8 mouse cellular contexts compared by ENCODE assay signal in the genomic region with DNA sequence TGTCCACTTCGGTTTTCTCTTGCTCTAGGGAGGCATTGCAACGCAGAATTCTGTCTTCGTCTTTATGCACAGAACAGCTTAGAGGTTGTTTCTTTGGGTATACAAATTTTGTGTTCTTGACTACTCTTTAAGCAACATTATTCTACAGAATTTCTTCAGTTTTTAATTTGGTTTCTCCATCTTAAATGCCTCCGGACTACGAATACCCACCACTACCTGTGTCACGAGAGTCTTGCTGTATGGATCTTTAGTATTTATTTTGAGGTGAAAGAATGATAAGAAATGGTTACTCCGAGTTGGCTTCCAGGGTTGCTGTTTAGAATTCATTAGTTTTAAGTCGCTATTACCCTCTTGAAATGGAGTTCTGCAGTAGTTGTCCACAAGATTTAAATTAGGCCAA. TPM values are rescaled to one million over a fixed set of nuclear protein-coding genes. Genes with fewer than 3 reads are reported as not detected.
A peak's percentile ranks its signal among the peaks of the same experiment; 100 is the strongest.
DNase-seq lines count a peak whose midpoint lies in the region; ATAC-seq and TF ChIP-seq lines count a peak whose summit lies in the region.

No protein-coding gene starts in this region.

- TF ChIP-seq CTCF in CH12.LX (conservative IDR thresholded peaks at IDR 0.05 in 1 of 2, IDR thresholded peaks at IDR 0.05 in 1 of 2; ENCODE audit: low read depth in 2 of 2, low read length in 2 of 2) = no peak
- no peak for TF ChIP-seq CTCF in liver, postnatal 0 days (IDR thresholded peaks at IDR 0.05; ENCODE audit: low read depth)
- TF ChIP-seq CTCF in lung, postnatal 0 days (IDR thresholded peaks at IDR 0.05) = no peak

- dilution Hi-C loops in CH12.LX (cut with MboI; ENCODE audit: extremely low pct_ligation_motif_present, extremely low pct_unique_long_range_greater_than_20kb, low sequenced_read_pairs) = no loop called here

- H3K9me3 ChIP-seq in heart, embryonic 10.5 days = no peaks in the 10 kb centered on the region
- H3K9me3 ChIP-seq in CH12.LX (replicated peaks; ENCODE audit: low read length) = no peaks in the 10 kb centered on the region
- H3K9me3 ChIP-seq in forebrain, embryonic 16.5 days (ENCODE audit: control insufficient read depth, low read length) = no peaks in the 10 kb centered on the region
- no peaks in the 10 kb centered on the region for H3K9me3 ChIP-seq in liver, postnatal 0 days (ENCODE audit: low read length)
- H3K9me3 ChIP-seq in lung, postnatal 0 days (ENCODE audit: low read length) = no peaks in the 10 kb centered on the region

- no peaks in the 10 kb centered on the region; the same call in 1 of the 2 replicates for H3K79me2 ChIP-seq in CH12.LX (replicated peaks; ENCODE audit: control insufficient read depth, extremely low read depth, insufficient read depth, poor library complexity, severe bottlenecking)

- no peaks in the 10 kb centered on the region for H3K27me3 ChIP-seq in heart, embryonic 10.5 days (ENCODE audit: insufficient read depth, poor library complexity, severe bottlenecking)
- H3K27me3 ChIP-seq in CH12.LX (replicated peaks) = no peaks in the 10 kb centered on the region
- no peaks in the 10 kb centered on the region for H3K27me3 ChIP-seq in forebrain, embryonic 16.5 days (replicated peaks; ENCODE audit: control insufficient read depth, insufficient read depth, low read length)
- H3K27me3 ChIP-seq in liver, postnatal 0 days (ENCODE audit: insufficient read depth, low read length) = no peaks in the 10 kb centered on the region
- no peaks in the 10 kb centered on the region for H3K27me3 ChIP-seq in lung, postnatal 0 days (replicated peaks; ENCODE audit: insufficient read depth, low read length)

- H3K9ac ChIP-seq in CH12.LX (ENCODE audit: insufficient read depth, low read depth) = peak overlapping the region; percentile 69; the same call in 1 of the 2 replicates
- H3K9ac ChIP-seq in forebrain, embryonic 16.5 days (replicated peaks; ENCODE audit: low read depth, low read length) = no peak overlapping the region
- no peak overlapping the region for H3K9ac ChIP-seq in liver, postnatal 0 days (replicated peaks)
- no peak overlapping the region for H3K9ac ChIP-seq in lung, postnatal 0 days (replicated peaks; ENCODE audit: low read depth)

- H3K4me2 ChIP-seq in CH12.LX (ENCODE audit: insufficient read depth, low read depth, poor library complexity, severe bottlenecking) = peak overlapping the region; percentile 97
- peak overlapping the region; percentile 70 for H3K4me2 ChIP-seq in forebrain, embryonic 16.5 days (ENCODE audit: low read length)
- H3K4me2 ChIP-seq in liver, postnatal 0 days (ENCODE audit: low read depth, low read length) = peak overlapping the region; percentile 92; the same call in 1 of the 2 replicates
- H3K4me2 ChIP-seq in lung, postnatal 0 days (replicated peaks; ENCODE audit: low read depth, low read length) = no peak overlapping the region; the same call in 1 of the 2 replicates

- WGBS in heart, embryonic 10.5 days = 52% methylated on average over 8 of the region's 8 CpGs
- 44% methylated on average over 8 of the region's 8 CpGs for WGBS in forebrain, embryonic 16.5 days
- WGBS in liver, postnatal 0 days (ENCODE audit: insufficient replicate concordance) = 67% methylated on average over 8 of the region's 8 CpGs
- WGBS in lung, postnatal 0 days = 59% methylated on average over 8 of the region's 8 CpGs

- no peaks in the 10 kb centered on the region for H3K36me3 ChIP-seq in heart, embryonic 10.5 days
- peaks cover 3 to 10% of the 10 kb centered on the region in 2 experiments for H3K36me3 ChIP-seq in CH12.LX (replicated peaks in 1 of 2; ENCODE audit: control insufficient read depth in 1 of 2, insufficient read depth in 1 of 2, low read length in 1 of 2)
- H3K36me3 ChIP-seq in forebrain, embryonic 16.5 days (ENCODE audit: control insufficient read depth, insufficient read depth) = no peaks in the 10 kb centered on the region
- H3K36me3 ChIP-seq in liver, postnatal 0 days (replicated peaks; ENCODE audit: insufficient read depth, low read length) = no peaks in the 10 kb centered on the region
- H3K36me3 ChIP-seq in lung, postnatal 0 days (ENCODE audit: insufficient read depth, low read length) = no peaks in the 10 kb centered on the region

- H3K27ac ChIP-seq in heart, embryonic 10.5 days = no peak overlapping the region
- H3K27ac ChIP-seq in CH12.LX (ENCODE audit: insufficient read depth, low read depth) = no peak overlapping the region
- no peak overlapping the region for H3K27ac ChIP-seq in forebrain, embryonic 16.5 days (ENCODE audit: low read length)
- H3K27ac ChIP-seq in liver, postnatal 0 days (ENCODE audit: low read depth) = no peak overlapping the region
- no peak overlapping the region for H3K27ac ChIP-seq in lung, postnatal 0 days (ENCODE audit: low read length)

- TF ChIP-seq POLR2A in CH12.LX (IDR thresholded peaks at IDR 0.05; ENCODE audit: low read depth, low read length) = no peak

- in situ Hi-C loops in CH12.LX (cut with MboI; ENCODE audit: low pct_ligation_motif_present, low pct_unique_long_range_greater_than_20kb, low sequenced_read_pairs) = loop anchor here (5.0 kb wide), 1 partner anchor 77 kb away; no protein-coding TSS in a partner anchor

- no peak for DNase-seq in heart, embryonic 10.5 days (ENCODE audit: low spot score)
- no peak for DNase-seq in heart, adult 18-20 months
- DNase-seq in CH12.LX (ENCODE audit: extremely low read depth) = no peak
- no peak for DNase-seq in liver, postnatal 0 days
- no peak for DNase-seq in retina, embryonic 14.5 days (ENCODE audit: low spot score)
- DNase-seq in left cerebral cortex, adult 11 months (ENCODE audit: low spot score) = no peak
- no peak for DNase-seq in lung, postnatal 0 days (ENCODE audit: low spot score)

- no peak for TF ChIP-seq EP300 in CH12.LX (IDR thresholded peaks at IDR 0.05; ENCODE audit: low read length)
- TF ChIP-seq EP300 in liver, postnatal 0 days (IDR thresholded peaks at IDR 0.05; ENCODE audit: low read depth) = no peak
- TF ChIP-seq EP300 in lung, postnatal 0 days (IDR thresholded peaks at IDR 0.05) = no peak

- H3K4me3 ChIP-seq in heart, embryonic 10.5 days = peak overlapping the region; percentile 79
- peak overlapping the region in 2 of 3 experiments; percentile 85 to 92 for H3K4me3 ChIP-seq in CH12.LX (replicated peaks in 1 of 3; ENCODE audit: low read depth in 2 of 3, low read length in 2 of 3, poor library complexity in 1 of 3)
- peak overlapping the region; percentile 94 for H3K4me3 ChIP-seq in forebrain, embryonic 16.5 days (replicated peaks; ENCODE audit: low read length)
- H3K4me3 ChIP-seq in liver, postnatal 0 days (ENCODE audit: low read depth, low read length) = peak overlapping the region; percentile 83; the same call in 1 of the 2 replicates
- no peak overlapping the region; the same call in 1 of the 2 replicates for H3K4me3 ChIP-seq in lung, postnatal 0 days (ENCODE audit: low read depth, low read length)

- ATAC-seq in forebrain, embryonic 16.5 days = no peak
- no peak for ATAC-seq in liver, postnatal 0 days
- ATAC-seq in lung, postnatal 0 days = no peak

- H3K4me1 ChIP-seq in heart, embryonic 10.5 days = peaks cover 19% of the 10 kb centered on the region
- peaks cover 7 to 35% of the 10 kb centered on the region in 2 experiments for H3K4me1 ChIP-seq in CH12.LX (ENCODE audit: control insufficient read depth in 1 of 2, insufficient read depth in 2 of 2)
- H3K4me1 ChIP-seq in forebrain, embryonic 16.5 days (replicated peaks; ENCODE audit: control insufficient read depth, insufficient read depth, low read length) = peaks cover 12% of the 10 kb centered on the region
- peaks cover 14% of the 10 kb centered on the region for H3K4me1 ChIP-seq in liver, postnatal 0 days (ENCODE audit: insufficient read depth)
- no peaks in the 10 kb centered on the region for H3K4me1 ChIP-seq in lung, postnatal 0 days (ENCODE audit: insufficient read depth, low read depth, low read length)

- TF ChIP-seq RAD21 in CH12.LX (IDR thresholded peaks at IDR 0.05; ENCODE audit: low read depth, low read length) = no peak

TF ChIP-seq in CH12.LX, 34 proteins besides CTCF, POLR2A, EP300 and RAD21:
- TF ChIP-seq MYC (IDR thresholded peaks at IDR 0.05; ENCODE audit: low read depth, low read length) (no peak), TBP (conservative IDR thresholded peaks at IDR 0.05; ENCODE audit: low read depth, low read length) (0 out of 2 replicates have a peak, but pooled peaks have one; percentile 6)

RNA-seq across cellular contexts. Expression of a gene that starts 1.3 kb away (rescaled TPM):
- 33.7 and 34.1 TPM in 2 replicates for polyA plus RNA-seq in heart, embryonic 10.5 days (2016; fragmentation: Nextera tagmentation; extraction: Ambion mirVana)
- total RNA-seq in heart, adult 18-20 months (2021) = 10 to 100 TPM; 16.2 to 17.7 TPM
- total RNA-seq in CH12.LX (2012; rRNA removed) (5.2 and 6.0 TPM in 2 replicates), CH12.LX (2014; rRNA removed) (5.9 TPM in 2 replicates)
- polyA plus RNA-seq in CH12.LX (2012; ENCODE audit: insufficient read length, low read depth) = 10.3 and 13.1 TPM in 2 replicates
- 30.3 and 38.0 TPM in 2 replicates for polyA plus RNA-seq in forebrain, embryonic 16.5 days (2015; fragmentation: Nextera tagmentation; extraction: Ambion mirVana)
- polyA plus RNA-seq in liver, postnatal 0 days (2015; fragmentation: Nextera tagmentation; extraction: Ambion mirVana) = 24.0 and 28.2 TPM in 2 replicates
- 43.6 and 44.9 TPM in 2 replicates for polyA plus RNA-seq in lung, postnatal 0 days (2015; fragmentation: Nextera tagmentation; extraction: Ambion mirVana)
